Mouse (Mus musculus) megakaryocyte, embryonic 14.5 days (primary cell): ENCODE measurements around the gene Rnf31. TPM values are rescaled to one million over a fixed set of nuclear protein-coding genes. Genes with fewer than 3 reads are reported as not detected.

Experiments used
- H3K27me3 ChIP-seq: replicated peaks from 2 replicates; pipeline ENCODE3; 2012; ENCODE audit warnings: inconsistent platforms
- H3K36me3 ChIP-seq: replicated peaks from 2 replicates; pipeline ENCODE3; 2012; ENCODE audit warnings: low read length, inconsistent platforms, mixed read lengths
- H3K4me1 ChIP-seq: 2 replicates; pipeline ENCODE4 v1.6.1; 2012; ENCODE audit warnings: inconsistent platforms
- H3K4me3 ChIP-seq: replicated peaks from 2 replicates; pipeline ENCODE3; 2012; ENCODE audit warnings: moderate library complexity, mild to moderate bottlenecking, inconsistent platforms
- H3K9me3 ChIP-seq: 2 replicates; pipeline ENCODE4 v1.6.1; 2012; ENCODE audit warnings: inconsistent platforms
- FLI1 ChIP-seq: IDR thresholded peaks from 2 replicates; pipeline ENCODE4 v1.6.1; 2012; ENCODE audit warnings: low read length, inconsistent platforms, mixed read lengths
- GATA1 ChIP-seq: IDR thresholded peaks from 3 replicates; pipeline ENCODE4 v1.6.1; 2012; ENCODE audit warnings: mixed read lengths, low read length, inconsistent platforms, borderline replicate concordance
- polyA plus RNA-seq: library from polyadenylated mRNA; stranded (reverse); fragments of >175 nt; gene quantifications from 2 replicates; pipeline ENCODE4 v1.2.3, GENCODE M21; 2012; ENCODE audit warnings: low replicate concordance; ENCODE audit not compliant: insufficient read depth

The Rnf31 gene
- polyA plus RNA-seq, 1 experiment, result 17.1 TPM

DNA sequence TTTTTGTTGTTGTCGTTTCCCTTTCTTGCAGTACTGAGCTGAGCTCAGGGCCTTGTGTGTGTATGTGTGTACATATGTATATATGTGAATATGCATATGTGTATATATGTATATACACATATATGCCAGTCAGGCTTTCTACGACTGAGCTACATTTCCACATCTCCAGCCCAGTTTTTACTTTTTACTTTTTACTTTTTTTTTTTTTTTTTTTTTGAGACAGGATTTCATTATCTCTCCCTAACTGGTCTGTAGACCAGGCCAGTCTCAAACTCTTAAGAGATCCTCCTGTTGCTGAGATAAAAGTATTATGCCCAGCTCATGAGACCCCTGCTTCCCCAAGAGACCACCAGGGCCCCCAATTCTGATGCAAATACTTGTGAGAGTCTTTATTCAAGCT, 25.3 kb downstream of the Rnf31 start:
- Histone ChIP-seq H3K4me3 (no peak overlapping the region), H3K4me1 (peaks cover 23% of the 10 kb centered on the region), H3K27me3 (peaks cover 18% of the 10 kb centered on the region), H3K36me3 (no peaks in the 10 kb centered on the region), H3K9me3 (no peaks in the 10 kb centered on the region)
- no peak for TF ChIP-seq GATA1
- TF ChIP-seq FLI1, result no peak

GRCm38 (mm10) chr14:55617822-55618221, 26.3 kb downstream of the Rnf31 start, which contains the start of gene Rec8:
Gene Rec8, plus strand, starts transcription at chr14:55618037.
- peaks cover 18% of the 10 kb centered on the region for H3K27me3 ChIP-seq
- H3K4me1 ChIP-seq, result peaks cover 30% of the 10 kb centered on the region
- TF ChIP-seq GATA1 (no peak), FLI1 (no peak)
- no peaks in the 10 kb centered on the region for H3K9me3 ChIP-seq
- H3K4me3 ChIP-seq, result peak within 1 kb of the TSS; percentile 76
- H3K36me3 ChIP-seq, result no peaks in the 10 kb centered on the region

DNA sequence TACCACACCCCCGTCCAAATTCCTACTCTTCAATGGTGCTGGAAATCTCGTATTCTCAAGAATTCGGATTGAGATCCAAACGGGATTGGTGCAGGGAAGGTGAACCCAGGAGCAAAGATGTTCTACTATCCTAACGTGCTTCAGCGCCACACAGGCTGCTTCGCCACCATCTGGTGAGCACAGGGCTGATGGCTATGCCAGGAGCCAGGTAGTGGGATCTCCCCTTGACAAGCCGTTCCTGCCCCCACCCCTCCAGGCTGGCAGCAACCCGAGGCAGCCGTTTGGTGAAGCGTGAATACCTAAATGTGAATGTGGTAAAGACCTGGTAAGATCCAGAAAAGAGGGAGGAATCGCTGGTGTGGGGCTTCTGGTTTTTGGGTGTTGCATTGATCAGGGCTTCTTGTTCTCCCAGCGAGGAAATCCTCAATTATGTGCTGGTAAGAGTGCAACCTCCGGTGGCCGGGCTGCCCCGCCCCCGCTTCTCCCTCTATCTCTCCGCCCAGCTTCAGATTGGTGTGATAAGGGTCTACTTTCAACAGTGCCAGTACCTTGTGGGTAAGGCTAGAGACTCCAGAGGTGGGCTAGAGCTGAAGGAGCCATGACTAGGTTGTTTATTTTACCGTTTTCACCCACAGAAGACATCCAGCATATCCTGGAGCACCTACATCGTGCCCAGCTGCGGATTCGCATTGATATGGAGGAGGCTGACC, 27.1 kb downstream of the Rnf31 start:
- Histone ChIP-seq H3K36me3 (peaks cover 2% of the 10 kb centered on the region), H3K9me3 (no peaks in the 10 kb centered on the region), H3K27me3 (peaks cover 18% of the 10 kb centered on the region), H3K4me3 (peak overlapping the region; percentile 76), H3K4me1 (peaks cover 30% of the 10 kb centered on the region)
- no peak for TF ChIP-seq FLI1
- no peak for TF ChIP-seq GATA1

DNA sequence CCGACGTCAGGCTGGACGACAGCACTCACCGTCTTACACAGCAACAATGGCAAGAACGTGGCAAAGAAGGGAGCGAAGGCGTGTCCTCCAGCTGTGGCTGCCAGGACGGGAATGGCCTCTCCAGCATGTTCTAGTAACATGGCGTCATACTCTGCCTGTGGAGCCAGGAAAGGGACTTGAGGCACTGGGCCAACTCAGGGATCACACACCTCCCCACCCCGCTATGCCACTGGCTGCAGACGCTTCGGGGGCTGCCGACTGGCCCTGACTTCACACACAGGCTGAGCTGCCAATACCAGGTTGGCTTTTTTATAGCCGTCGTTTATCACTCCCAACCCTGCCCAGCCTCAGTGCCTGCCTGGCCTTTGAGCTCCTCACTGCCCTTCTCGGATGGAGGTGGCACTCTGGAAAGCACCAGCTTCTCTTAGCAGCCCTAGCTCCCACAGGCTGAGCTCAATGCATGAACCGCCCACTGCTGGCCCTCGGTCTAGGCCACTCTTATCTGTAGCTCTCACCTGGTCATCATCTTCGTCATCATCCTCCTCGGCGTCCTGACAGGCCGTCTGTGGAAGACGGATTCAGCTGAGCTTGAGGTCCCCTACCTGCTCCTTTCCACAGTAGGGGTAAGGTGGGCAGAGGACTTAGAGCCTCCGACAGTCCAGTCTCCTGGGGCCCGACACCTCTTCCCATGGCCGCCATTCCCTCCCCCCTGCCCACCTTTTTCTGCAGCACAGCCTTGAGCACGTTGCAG, 36.7 kb downstream of the Rnf31 start:
- H3K4me3 ChIP-seq, result peak overlapping the region; percentile 0
- H3K36me3 ChIP-seq, result peaks cover 97% of the 10 kb centered on the region
- peaks cover 7% of the 10 kb centered on the region; the same call in 1 of the 2 replicates for H3K4me1 ChIP-seq
- TF ChIP-seq GATA1 (no peak), FLI1 (no peak)
- H3K9me3 ChIP-seq, result no peaks in the 10 kb centered on the region
- no peaks in the 10 kb centered on the region for H3K27me3 ChIP-seq

GRCm38 (mm10) chr14:55629312-55629711, 37.8 kb downstream of the Rnf31 start:
- no peaks in the 10 kb centered on the region for H3K9me3 ChIP-seq
- no peaks in the 10 kb centered on the region for H3K27me3 ChIP-seq
- H3K4me1 ChIP-seq, result peaks cover 16% of the 10 kb centered on the region
- peaks cover 99% of the 10 kb centered on the region for H3K36me3 ChIP-seq
- H3K4me3 ChIP-seq, result no peak overlapping the region
- TF ChIP-seq FLI1 (no peak), GATA1 (no peak)

GRCm38 (mm10) chr14:55634874-55635522, 43.5 kb downstream of the Rnf31 start:
- no peaks in the 10 kb centered on the region for H3K9me3 ChIP-seq
- peak overlapping the region; percentile 98 for H3K4me3 ChIP-seq
- TF ChIP-seq FLI1, result no peak
- no peak for TF ChIP-seq GATA1
- peaks cover 84% of the 10 kb centered on the region for H3K36me3 ChIP-seq
- no peaks in the 10 kb centered on the region for H3K27me3 ChIP-seq
- peaks cover 37% of the 10 kb centered on the region for H3K4me1 ChIP-seq

DNA sequence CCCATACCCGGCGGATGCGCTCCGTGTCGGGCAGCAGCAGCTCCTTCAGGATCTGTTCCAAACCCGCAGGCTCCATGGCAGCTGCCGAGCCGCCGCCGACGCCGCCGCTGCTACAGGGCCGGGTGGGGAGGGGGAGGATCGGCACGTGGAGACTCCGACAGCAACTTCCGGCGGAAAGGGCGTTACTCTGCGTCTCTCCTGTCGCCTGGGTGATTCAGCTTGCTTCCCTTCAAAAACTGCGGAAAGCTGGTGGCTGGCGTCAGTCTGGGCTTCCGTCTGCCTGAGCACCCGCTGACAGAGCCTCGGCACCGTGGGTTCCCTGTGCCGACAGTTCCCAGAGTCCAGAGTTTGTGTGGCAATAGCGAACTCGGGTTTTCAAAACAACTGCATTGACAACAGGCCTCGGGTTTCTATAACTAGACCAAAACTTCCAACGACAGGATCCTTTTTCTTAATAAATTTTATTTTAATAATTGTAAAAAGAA, 44.1 kb downstream of the Rnf31 start, which contains the start of gene Ipo4:
Gene Ipo4, minus strand, starts transcription at position 435 of the 485 bp plus-strand sequence.
- TF ChIP-seq GATA1 (no peak), FLI1 (no peak)
- H3K27me3 ChIP-seq, result no peaks in the 10 kb centered on the region

GRCm38 (mm10) chr14:55637795-55638194, 46.3 kb downstream of the Rnf31 start, which contains the start of gene Gm49378:
Gene Gm49378, minus strand, starts transcription at chr14:55637895.
- Histone ChIP-seq H3K36me3 (peaks cover 74% of the 10 kb centered on the region), H3K9me3 (no peaks in the 10 kb centered on the region), H3K4me3 (peak within 1 kb of the TSS; percentile 14), H3K4me1 (peaks cover 63% of the 10 kb centered on the region), H3K27me3 (no peaks in the 10 kb centered on the region)
- TF ChIP-seq FLI1 (no peak), GATA1 (no peak)

More for the DNA sequence above, 44.1 kb downstream of the Rnf31 start, which contains the start of gene Ipo4:
- Histone ChIP-seq H3K4me1 (peaks cover 42% of the 10 kb centered on the region), H3K4me3 (peak within 1 kb of the TSS; percentile 98), H3K9me3 (no peaks in the 10 kb centered on the region), H3K36me3 (peaks cover 84% of the 10 kb centered on the region)

GRCm38 (mm10) chr14:55640816-55641215, 49.3 kb downstream of the Rnf31 start:
- Histone ChIP-seq H3K4me3 (no peak overlapping the region), H3K9me3 (no peaks in the 10 kb centered on the region), H3K27me3 (no peaks in the 10 kb centered on the region), H3K4me1 (peaks cover 61% of the 10 kb centered on the region), H3K36me3 (peaks cover 60% of the 10 kb centered on the region)
- TF ChIP-seq FLI1 (no peak), GATA1 (no peak)

GRCm38 (mm10) chr14:55641291-55641690, 49.8 kb downstream of the Rnf31 start:
- Histone ChIP-seq H3K9me3 (no peaks in the 10 kb centered on the region), H3K4me1 (peaks cover 61% of the 10 kb centered on the region), H3K27me3 (no peaks in the 10 kb centered on the region), H3K4me3 (no peak overlapping the region), H3K36me3 (peaks cover 60% of the 10 kb centered on the region)
- no peak for TF ChIP-seq GATA1
- TF ChIP-seq FLI1, result no peak
